Mouse (Mus musculus) kidney, adult 18-20 months (tissue): ENCODE data around the gene Cfap74.

ENCODE experiments used
- DNase-seq: peaks from one replicate; pipeline ENCODE4 v3.0.0; 2021

The Cfap74 gene

GRCm38 (mm10) chr4:155505671-155506295, 96.8 kb downstream of the Cfap74 start:
- no peak for DNase-seq

- DNase-seq, result no peak
These were observed 99.6 kb downstream of the Cfap74 start for GRCm38 (mm10) chr4:155508614-155509013.

- no peak for DNase-seq
These were observed 102.0 kb downstream of the Cfap74 start for GRCm38 (mm10) chr4:155510981-155511380.

GRCm38 (mm10) chr4:155514810-155515209, 105.8 kb downstream of the Cfap74 start:
- DNase-seq, result no peak
